Mouse (Mus musculus): ENCODE results near the gene Gstt4. TPM values are rescaled to one million over a fixed set of nuclear protein-coding genes. Genes with fewer than 3 reads are reported as not detected.
"Not testable (repeated sequence)": the region's sequence is repeated elsewhere in the genome, so short reads cannot be mapped to it uniquely, and the experiment has no call there.

Gstt4 gene
- polyA plus RNA-seq, 1 experiment from 2014 or later, result not detected

DNA sequence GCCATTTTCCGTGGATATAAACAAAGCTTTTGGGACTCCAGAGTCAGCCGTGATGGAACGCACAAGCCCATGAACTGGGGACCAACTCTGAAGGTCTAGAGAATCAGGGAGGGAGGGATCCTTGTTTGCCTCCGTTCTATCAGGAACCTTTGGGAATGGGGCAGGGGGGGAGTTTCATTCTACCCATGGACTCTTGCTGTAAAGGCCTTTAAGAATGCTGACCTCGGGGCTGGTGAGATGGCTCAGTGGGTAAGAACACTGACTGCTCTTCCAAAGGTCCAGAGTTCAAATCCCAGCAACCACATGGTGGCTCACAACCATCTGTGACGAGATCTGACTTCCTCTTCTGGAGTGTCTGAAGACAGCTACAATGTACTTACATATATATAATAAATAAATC lies 21.6 kb upstream of the Gstt4 start:
- WGBS, result 83% methylated on average over 6 of the region's 6 CpGs
- not testable (repeated sequence) for H3K4me1 ChIP-seq (ENCODE audit: control insufficient read depth, insufficient read depth, low read depth, low read length); H3K36me3 ChIP-seq (ENCODE audit: control insufficient read depth, insufficient read depth, low read length); H3K9ac ChIP-seq (ENCODE audit: low read depth, low read length); H3K27me3 ChIP-seq (replicated peaks; ENCODE audit: control insufficient read depth, insufficient read depth, low read length); H3K4me3 ChIP-seq (ENCODE audit: low read length); H3K27ac ChIP-seq (ENCODE audit: low read depth, low read length); H3K4me2 ChIP-seq (ENCODE audit: low read length); ATAC-seq; H3K9me3 ChIP-seq (ENCODE audit: control insufficient read depth, low read length)

DNA sequence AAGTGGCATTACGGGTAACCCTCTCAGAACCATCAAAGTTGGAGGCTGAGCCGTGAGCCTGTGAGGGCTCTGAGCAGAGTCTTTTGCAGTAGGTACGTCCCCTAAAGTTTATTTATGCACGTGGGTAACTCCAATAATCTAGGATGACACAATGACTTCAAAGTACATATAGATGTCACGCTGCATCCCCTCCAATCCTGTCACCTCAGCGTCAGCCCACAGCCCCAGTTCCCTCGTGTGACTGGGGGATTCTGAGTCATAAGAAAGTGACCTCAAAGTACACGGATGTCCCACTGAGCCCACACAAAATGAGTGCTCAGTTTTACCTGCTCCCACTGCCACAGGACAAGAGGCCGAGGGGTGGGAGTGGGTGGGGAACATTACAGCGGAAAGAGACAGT lies 16.7 kb upstream of the Gstt4 start:
- H3K4me2 ChIP-seq (ENCODE audit: low read length), result no peak overlapping the region
- H3K27ac ChIP-seq (ENCODE audit: low read depth, low read length), result no peak overlapping the region
- 91% methylated on average over 10 of the region's 10 CpGs for WGBS
- peaks cover 19% of the 10 kb centered on the region for H3K4me1 ChIP-seq (ENCODE audit: control insufficient read depth, insufficient read depth, low read depth, low read length)
- H3K9me3 ChIP-seq (ENCODE audit: control insufficient read depth, low read length), result no peaks in the 10 kb centered on the region
- no peaks in the 10 kb centered on the region for H3K36me3 ChIP-seq (ENCODE audit: control insufficient read depth, insufficient read depth, low read length)
- no peaks in the 10 kb centered on the region; the same call in 1 of the 2 replicates for H3K27me3 ChIP-seq (replicated peaks; ENCODE audit: control insufficient read depth, insufficient read depth, low read length)
- no peak overlapping the region for H3K4me3 ChIP-seq (ENCODE audit: low read length)
- no peak for ATAC-seq
- H3K9ac ChIP-seq (ENCODE audit: low read depth, low read length), result no peak overlapping the region

DNA sequence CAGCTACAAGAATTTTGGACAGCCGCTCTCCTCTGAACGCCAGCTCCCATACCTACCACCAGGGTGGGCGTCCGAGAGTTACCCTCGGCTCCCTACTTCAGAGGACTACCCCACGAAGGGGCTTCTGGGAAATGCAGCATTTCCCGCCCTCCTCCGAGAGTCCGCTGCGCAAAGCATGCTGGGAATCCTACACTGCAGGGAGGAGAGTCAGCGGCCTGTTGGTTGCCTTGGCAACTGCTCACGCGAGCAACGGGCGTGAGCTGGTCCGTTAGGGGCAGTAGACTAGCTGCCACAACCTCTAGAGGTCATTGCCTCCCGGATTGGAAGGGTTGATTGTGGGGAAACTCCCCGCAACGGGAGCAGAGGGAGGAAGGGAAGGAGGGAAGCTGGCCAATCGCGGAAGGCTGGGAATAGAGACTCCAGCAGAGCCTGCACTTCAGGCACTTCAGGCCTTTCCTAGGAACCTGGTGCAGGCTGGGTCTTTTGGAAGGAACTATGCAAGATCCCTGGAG lies 15.0 kb upstream of the Gstt4 start, which contains the start of gene Gstt2:
Gene Gstt2, minus strand, starts transcription at position 177 of the 512 bp plus-strand sequence.
- no peaks in the 10 kb centered on the region; the same call in none of the 2 replicates for H3K27me3 ChIP-seq (replicated peaks; ENCODE audit: control insufficient read depth, insufficient read depth, low read length)
- 0% methylated on average over 21 of the region's 21 CpGs for WGBS
- peak within 1 kb of the TSS; percentile 79 for H3K9ac ChIP-seq (ENCODE audit: low read depth, low read length)
- H3K9me3 ChIP-seq (ENCODE audit: control insufficient read depth, low read length), result no peaks in the 10 kb centered on the region
- H3K36me3 ChIP-seq (ENCODE audit: control insufficient read depth, insufficient read depth, low read length), result no peaks in the 10 kb centered on the region
- peaks cover 23% of the 10 kb centered on the region for H3K4me1 ChIP-seq (ENCODE audit: control insufficient read depth, insufficient read depth, low read depth, low read length)
- H3K4me2 ChIP-seq (ENCODE audit: low read length), result peak within 1 kb of the TSS; percentile 82
- peak within 1 kb of the TSS; percentile 58 for H3K4me3 ChIP-seq (ENCODE audit: low read length)
- peak; percentile 93 for ATAC-seq
- H3K27ac ChIP-seq (ENCODE audit: low read depth, low read length), result peak within 1 kb of the TSS; percentile 85

DNA sequence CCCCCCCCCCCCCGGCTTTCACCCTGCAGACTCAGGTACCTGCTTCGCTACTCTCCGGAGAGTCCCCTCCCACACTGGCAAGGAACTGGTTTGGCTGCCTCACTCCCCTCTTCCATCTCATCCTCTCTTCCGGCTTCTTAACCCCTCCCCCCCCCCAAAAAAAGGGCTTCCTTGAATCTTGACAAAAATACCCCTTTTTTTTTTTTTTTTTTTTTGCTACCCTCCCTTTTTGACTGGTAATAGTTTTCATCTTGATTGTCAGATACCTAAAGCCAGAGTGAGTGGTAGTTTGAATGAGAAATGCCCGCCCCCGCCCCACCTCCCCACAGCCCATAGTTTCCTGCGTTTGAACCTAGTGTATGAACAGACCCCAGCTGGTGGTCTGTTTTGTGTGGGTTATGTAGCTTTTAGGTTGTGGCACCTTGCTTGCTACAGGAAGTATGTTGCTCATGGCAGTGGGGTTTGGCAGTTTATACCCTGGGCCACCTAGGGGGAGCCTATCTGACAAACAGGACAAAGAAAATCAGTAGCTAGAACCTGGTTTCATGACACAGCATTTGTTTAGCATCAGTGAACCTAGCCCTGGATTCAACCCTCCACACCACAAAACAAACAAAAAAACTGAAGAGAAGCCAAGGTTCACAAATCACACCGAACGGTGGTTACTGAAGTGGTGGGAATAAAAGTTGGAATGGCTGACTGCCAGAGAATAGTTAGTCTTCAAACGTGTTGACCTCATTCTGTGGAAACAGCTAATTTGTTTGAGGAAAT lies 13.6 kb upstream of the Gstt4 start:
- Histone ChIP-seq H3K27ac (ENCODE audit: low read depth, low read length) (no peak overlapping the region), H3K4me1 (ENCODE audit: control insufficient read depth, insufficient read depth, low read depth, low read length) (peaks cover 23% of the 10 kb centered on the region), H3K27me3 (replicated peaks; ENCODE audit: control insufficient read depth, insufficient read depth, low read length) (no peaks in the 10 kb centered on the region; the same call in none of the 2 replicates), H3K4me3 (ENCODE audit: low read length) (peak overlapping the region; percentile 36), H3K9me3 (ENCODE audit: control insufficient read depth, low read length) (no peaks in the 10 kb centered on the region), H3K36me3 (ENCODE audit: control insufficient read depth, insufficient read depth, low read length) (no peaks in the 10 kb centered on the region), H3K9ac (ENCODE audit: low read depth, low read length) (no peak overlapping the region), H3K4me2 (ENCODE audit: low read length) (peak overlapping the region; percentile 56)
- ATAC-seq, result no peak
- 16% methylated on average over 9 of the region's 10 CpGs for WGBS

DNA sequence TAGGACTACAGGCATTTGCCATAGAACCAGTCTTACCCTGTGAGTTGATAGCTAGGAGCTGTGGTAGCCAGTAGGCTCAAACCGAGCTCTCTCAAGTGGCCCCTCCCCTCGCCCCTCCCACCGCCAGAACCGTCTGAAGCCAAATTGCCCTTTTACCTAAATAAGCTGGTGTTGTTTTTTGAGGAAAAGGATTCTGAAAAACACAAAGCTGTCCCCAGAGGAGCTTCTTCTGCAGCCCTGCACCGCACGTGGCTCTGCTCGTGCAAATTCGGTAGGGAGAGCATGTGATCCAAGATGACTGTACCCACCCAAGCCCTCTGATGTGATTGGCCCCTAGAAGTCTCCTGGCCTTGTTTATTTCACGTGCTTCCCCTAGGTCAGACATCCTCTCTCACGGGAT lies 13.0 kb upstream of the Gstt4 start:
- H3K27me3 ChIP-seq (replicated peaks; ENCODE audit: control insufficient read depth, insufficient read depth, low read length), result no peaks in the 10 kb centered on the region; the same call in none of the 2 replicates
- H3K9ac ChIP-seq (ENCODE audit: low read depth, low read length), result peak overlapping the region; percentile 47; the same call in 1 of the 2 replicates
- no peaks in the 10 kb centered on the region for H3K9me3 ChIP-seq (ENCODE audit: control insufficient read depth, low read length)
- H3K4me3 ChIP-seq (ENCODE audit: low read length), result peak overlapping the region; percentile 36
- H3K4me2 ChIP-seq (ENCODE audit: low read length), result peak overlapping the region; percentile 56
- H3K27ac ChIP-seq (ENCODE audit: low read depth, low read length), result no peak overlapping the region
- ATAC-seq, result peak; percentile 26
- peaks cover 23% of the 10 kb centered on the region for H3K4me1 ChIP-seq (ENCODE audit: control insufficient read depth, insufficient read depth, low read depth, low read length)
- WGBS, result 2% methylated on average over 10 of the region's 10 CpGs
- H3K36me3 ChIP-seq (ENCODE audit: control insufficient read depth, insufficient read depth, low read length), result no peaks in the 10 kb centered on the region

DNA sequence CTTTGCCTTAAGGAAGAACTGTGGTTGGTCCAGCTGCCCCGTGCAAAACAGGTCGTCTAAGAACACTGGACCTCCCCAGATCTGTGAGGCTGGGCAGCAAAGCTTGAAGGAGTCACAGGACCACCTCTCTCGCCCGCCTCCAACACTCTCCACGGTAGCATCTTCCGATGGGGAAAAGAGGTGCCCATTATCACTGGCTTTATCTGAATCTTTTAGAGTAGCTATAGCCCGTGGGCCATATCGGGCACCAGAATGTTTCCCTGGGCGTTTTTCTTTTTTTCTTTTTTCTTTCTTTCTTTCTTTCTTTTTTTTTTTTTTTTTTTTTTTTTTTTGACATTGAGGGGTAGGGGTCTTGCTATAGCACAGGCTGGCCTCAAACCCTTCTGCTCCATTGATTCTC lies 12.4 kb upstream of the Gstt4 start:
- peaks cover 23% of the 10 kb centered on the region for H3K4me1 ChIP-seq (ENCODE audit: control insufficient read depth, insufficient read depth, low read depth, low read length)
- no peaks in the 10 kb centered on the region for H3K36me3 ChIP-seq (ENCODE audit: control insufficient read depth, insufficient read depth, low read length)
- peak overlapping the region; percentile 44 for H3K4me3 ChIP-seq (ENCODE audit: low read length)
- H3K9ac ChIP-seq (ENCODE audit: low read depth, low read length), result no peak overlapping the region
- H3K9me3 ChIP-seq (ENCODE audit: control insufficient read depth, low read length), result no peaks in the 10 kb centered on the region
- H3K27ac ChIP-seq (ENCODE audit: low read depth, low read length), result no peak overlapping the region
- peak overlapping the region; percentile 72 for H3K4me2 ChIP-seq (ENCODE audit: low read length)
- 15% methylated on average over 9 of the region's 9 CpGs for WGBS
- ATAC-seq, result no peak
- no peaks in the 10 kb centered on the region; the same call in none of the 2 replicates for H3K27me3 ChIP-seq (replicated peaks; ENCODE audit: control insufficient read depth, insufficient read depth, low read length)

DNA sequence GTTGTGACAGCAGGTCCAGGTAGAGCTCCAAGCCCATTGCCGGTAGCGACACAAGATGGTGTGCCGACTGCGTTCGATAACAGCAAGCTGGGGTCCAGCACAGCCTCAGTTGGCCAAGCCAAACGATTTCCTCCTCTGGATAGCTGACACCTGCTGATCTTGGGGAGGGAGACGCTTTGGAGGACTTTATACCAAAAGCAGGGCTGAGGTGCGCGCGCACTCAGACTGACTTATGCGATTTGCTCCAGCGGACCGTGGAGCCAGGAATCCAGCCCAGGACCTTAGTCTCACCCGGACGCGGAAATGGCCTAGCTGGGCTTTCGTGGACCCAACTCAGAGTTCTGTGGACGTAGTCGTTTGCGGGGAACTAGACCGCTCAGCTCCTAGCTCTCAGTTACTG lies 11.9 kb upstream of the Gstt4 start:
- Histone ChIP-seq H3K27ac (ENCODE audit: low read depth, low read length) (no peak overlapping the region), H3K4me3 (ENCODE audit: low read length) (peak overlapping the region; percentile 44), H3K4me2 (ENCODE audit: low read length) (peak overlapping the region; percentile 72), H3K36me3 (ENCODE audit: control insufficient read depth, insufficient read depth, low read length) (no peaks in the 10 kb centered on the region), H3K4me1 (ENCODE audit: control insufficient read depth, insufficient read depth, low read depth, low read length) (peaks cover 23% of the 10 kb centered on the region), H3K9me3 (ENCODE audit: control insufficient read depth, low read length) (no peaks in the 10 kb centered on the region), H3K27me3 (replicated peaks; ENCODE audit: control insufficient read depth, insufficient read depth, low read length) (no peaks in the 10 kb centered on the region; the same call in none of the 2 replicates), H3K9ac (ENCODE audit: low read depth, low read length) (peak overlapping the region; percentile 50)
- ATAC-seq, result no peak
- under 1% methylated on average over 21 of the region's 21 CpGs for WGBS

DNA sequence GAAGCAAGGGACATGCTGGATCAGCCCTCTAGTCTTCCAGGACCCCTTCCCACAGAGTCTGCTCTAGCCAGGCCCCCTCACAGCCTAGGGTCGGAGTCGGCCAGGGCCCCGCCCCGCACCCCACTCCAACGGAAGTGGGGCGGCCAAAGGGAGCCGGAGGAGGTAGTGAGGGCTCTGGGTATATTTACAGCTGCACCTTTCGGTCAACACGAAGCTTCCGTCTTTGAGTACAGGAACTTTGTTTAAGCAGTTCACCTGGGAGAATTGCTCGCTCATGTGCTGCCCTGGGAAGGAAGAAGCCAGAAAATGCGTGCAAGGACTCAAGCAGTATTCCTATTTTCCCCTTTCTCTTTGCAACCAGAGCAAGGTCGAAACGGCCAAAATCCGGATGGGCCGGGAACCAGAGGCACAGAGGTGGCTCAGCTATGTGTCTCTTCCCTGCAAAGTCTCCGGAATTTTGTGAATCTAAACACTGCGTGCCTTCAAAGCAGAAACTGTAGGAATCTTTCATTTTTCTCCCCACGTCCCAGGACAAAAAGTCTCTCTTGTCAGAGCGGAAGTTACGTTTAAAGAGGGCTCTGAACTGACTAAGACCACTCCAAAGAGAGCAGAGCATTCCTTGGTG lies 11.2 kb upstream of the Gstt4 start:
- H3K4me3 ChIP-seq (ENCODE audit: low read length), result peak overlapping the region; percentile 44
- no peaks in the 10 kb centered on the region for H3K36me3 ChIP-seq (ENCODE audit: control insufficient read depth, insufficient read depth, low read length)
- H3K9ac ChIP-seq (ENCODE audit: low read depth, low read length), result peak overlapping the region; percentile 50
- H3K27ac ChIP-seq (ENCODE audit: low read depth, low read length), result no peak overlapping the region
- ATAC-seq, result no peak
- H3K9me3 ChIP-seq (ENCODE audit: control insufficient read depth, low read length), result no peaks in the 10 kb centered on the region
- no peaks in the 10 kb centered on the region; the same call in none of the 2 replicates for H3K27me3 ChIP-seq (replicated peaks; ENCODE audit: control insufficient read depth, insufficient read depth, low read length)
- peak overlapping the region; percentile 72 for H3K4me2 ChIP-seq (ENCODE audit: low read length)
- H3K4me1 ChIP-seq (ENCODE audit: control insufficient read depth, insufficient read depth, low read depth, low read length), result peaks cover 23% of the 10 kb centered on the region
- 21% methylated on average over 21 of the region's 21 CpGs for WGBS

DNA sequence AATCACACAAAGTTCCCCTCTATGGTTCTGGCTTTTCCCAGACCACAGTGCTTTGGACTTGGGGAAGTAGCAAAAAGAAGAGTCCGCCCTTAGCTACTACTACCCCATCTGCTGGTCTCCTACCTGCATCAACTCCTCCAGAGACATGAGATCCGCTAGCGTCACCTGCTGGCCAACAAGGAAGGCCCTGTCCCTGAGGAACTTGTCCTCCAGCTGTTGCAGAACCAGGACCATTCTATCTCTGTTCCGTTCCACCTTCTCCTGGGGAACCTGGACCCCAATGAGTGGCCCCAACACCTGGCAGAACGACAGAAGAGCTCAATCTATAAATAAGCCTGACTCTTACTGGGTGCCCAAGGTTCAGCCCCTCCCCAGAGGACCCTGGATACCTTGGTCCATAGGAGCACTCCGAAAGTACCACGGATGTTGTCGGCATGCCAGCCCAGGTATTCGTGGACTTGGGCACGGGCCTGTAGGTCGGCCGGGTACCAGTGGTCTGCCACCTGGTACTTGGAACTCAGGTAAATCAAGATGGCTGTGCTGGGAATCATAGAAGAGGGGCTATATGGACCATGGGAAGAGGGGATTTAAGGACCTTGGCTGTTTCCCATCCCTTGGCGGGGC lies 10.0 kb upstream of the Gstt4 start:
- Histone ChIP-seq H3K36me3 (ENCODE audit: control insufficient read depth, insufficient read depth, low read length) (no peaks in the 10 kb centered on the region), H3K4me1 (ENCODE audit: control insufficient read depth, insufficient read depth, low read depth, low read length) (peaks cover 15% of the 10 kb centered on the region), H3K9ac (ENCODE audit: low read depth, low read length) (no peak overlapping the region), H3K4me3 (ENCODE audit: low read length) (no peak overlapping the region), H3K9me3 (ENCODE audit: control insufficient read depth, low read length) (no peaks in the 10 kb centered on the region), H3K27ac (ENCODE audit: low read depth, low read length) (no peak overlapping the region), H3K4me2 (ENCODE audit: low read length) (no peak overlapping the region), H3K27me3 (replicated peaks; ENCODE audit: control insufficient read depth, insufficient read depth, low read length) (no peaks in the 10 kb centered on the region; the same call in none of the 2 replicates)
- 70% methylated on average over 13 of the region's 13 CpGs for WGBS
- ATAC-seq, result no peak

Measured in hindbrain, embryonic 16.5 days (tissue).